Mouse (Mus musculus) ES-Bruce4 (cell line): Measurements from ENCODE around the gene Ubl3.

ENCODE experiments used
- CTCF ChIP-seq: IDR thresholded peaks from one replicate; pipeline ENCODE4 v1.8.1; 2011; ENCODE audit warnings: low read depth, low read length
- EP300 ChIP-seq: IDR thresholded peaks from 2 replicates; pipeline ENCODE4 v1.6.1; 2011; ENCODE audit warnings: low read depth, low read length; ENCODE audit not compliant: insufficient read depth
- POLR2A ChIP-seq: IDR thresholded peaks from one replicate; pipeline ENCODE4 v1.8.1; 2011; ENCODE audit warnings: low read length; ENCODE audit not compliant: insufficient read depth

- TF ChIP-seq CTCF (no peak), POLR2A (no peak), EP300 (no peak)
Measured at GRCm38 (mm10) chr5:148526631-148527030, 26.0 kb downstream of the Ubl3 start.
